Mouse (Mus musculus): Measurements from ENCODE around the gene Hid1.
"Not testable (repeated sequence)": the region's sequence is repeated elsewhere in the genome, so short reads cannot be mapped to it uniquely, and the experiment has no call there.

Hid1 gene

DNA sequence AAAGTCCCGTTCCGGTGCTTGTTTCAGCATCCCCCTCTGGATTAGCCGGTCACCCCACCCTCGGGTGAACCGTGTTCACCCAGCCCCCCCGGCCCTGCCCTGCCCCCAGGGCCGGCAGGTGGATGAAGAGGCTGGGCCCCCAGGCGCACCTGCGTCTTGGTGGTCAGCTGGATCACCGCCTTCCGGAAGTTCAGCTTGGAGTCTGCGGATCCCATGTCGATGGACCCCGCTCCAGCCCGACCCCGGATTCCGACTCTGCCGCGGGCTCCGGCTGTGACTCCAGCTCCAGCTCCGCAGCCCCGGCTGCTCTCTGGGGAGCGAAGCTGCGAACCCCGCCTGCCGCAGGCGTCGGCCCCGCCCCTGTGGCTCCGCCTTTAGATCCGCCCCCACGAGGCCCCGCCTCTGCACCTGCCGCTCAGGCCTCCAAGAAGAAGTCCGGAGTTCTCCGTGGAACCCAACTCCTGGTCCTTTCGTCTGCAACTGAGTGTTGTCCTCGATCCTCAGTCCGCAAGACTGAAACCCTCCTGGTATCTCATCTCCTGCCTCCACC is at the start of gene Hid1:
TSS of gene Hid1 (minus strand) at position 362 of the 550 bp plus-strand sequence.
- DNase-seq (ENCODE audit: low read depth, low spot score): peak; percentile 95

DNA sequence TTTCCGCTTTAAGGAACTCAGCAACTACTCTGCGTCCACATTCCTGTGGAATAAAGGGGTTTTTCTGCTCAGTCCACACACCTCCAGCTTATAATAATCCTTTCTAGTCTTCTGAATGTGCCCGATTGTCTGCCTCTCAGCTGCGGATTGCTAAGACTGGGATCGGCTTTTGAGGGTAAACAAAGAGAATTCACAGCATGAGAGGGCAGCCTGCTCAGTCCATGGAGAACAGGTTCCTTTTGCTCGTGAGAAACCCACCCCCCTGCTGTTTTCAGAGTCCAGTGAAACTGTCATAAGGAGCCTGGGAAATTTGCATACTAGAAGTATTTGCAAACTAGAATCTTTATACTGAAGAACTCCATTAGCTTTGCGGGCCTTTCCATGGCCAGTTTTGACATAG is 42.0 kb upstream of the Hid1 start:
- DNase-seq (ENCODE audit: low read depth, low spot score): peak; percentile 63

DNA sequence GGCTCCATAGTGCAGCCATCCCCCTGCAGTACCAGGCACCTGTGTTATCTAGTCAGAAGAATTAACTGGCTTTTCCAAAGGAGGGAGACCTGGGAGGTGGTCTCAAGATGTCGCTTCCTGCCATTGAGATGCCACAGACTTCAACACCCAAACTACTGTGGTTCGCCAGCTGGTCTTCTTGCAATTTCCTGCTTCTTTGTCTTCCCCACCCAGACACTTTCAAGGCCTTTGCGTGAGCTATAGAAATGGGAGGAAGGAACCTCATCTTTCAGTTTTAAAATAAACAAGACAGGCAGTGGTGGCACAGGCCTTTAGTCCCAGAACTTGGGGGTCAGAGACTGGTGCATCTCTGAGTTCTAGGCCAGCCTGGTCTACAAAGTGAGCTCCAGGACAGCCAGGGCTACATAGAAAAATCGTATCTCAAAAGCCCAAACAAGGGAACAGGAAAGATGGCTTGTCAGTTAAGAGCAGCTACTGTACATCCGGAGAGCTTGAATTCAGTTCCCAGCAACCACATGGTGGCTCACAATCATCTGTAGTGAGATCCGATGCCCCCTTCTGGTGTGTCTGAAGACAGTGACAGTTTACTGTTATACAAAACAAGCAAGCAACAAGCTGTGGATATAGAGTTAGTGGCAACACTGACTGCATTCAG is 40.8 kb upstream of the Hid1 start:
- DNase-seq (ENCODE audit: low read depth, low spot score): no peak

DNA sequence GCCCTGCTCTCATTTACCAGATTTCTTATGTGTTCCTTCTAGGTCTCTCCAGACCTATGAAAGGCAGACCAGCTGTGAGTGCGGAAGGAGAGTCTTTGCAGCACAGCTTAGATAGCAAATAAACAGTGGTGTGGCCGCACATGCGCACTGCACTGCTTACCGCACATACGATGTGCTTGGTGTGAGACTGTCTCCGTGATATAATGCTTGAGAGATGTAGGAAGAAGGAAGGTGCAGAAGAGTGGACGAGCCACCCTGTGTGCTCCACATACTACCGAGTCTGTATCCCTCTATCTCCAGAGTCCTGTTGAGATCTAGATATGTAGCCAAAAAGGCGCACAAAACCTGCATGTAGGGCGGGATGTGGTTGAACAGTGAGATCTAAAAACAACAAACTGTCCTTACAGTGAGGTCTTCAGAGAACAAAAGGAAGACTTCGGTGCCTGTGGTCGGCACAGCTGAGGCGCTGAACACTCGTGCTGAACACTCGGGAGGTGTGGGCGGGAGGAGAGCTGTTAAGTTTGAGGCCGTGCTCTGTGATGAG is 39.4 kb upstream of the Hid1 start:
- DNase-seq (ENCODE audit: low read depth, low spot score): no peak

DNA sequence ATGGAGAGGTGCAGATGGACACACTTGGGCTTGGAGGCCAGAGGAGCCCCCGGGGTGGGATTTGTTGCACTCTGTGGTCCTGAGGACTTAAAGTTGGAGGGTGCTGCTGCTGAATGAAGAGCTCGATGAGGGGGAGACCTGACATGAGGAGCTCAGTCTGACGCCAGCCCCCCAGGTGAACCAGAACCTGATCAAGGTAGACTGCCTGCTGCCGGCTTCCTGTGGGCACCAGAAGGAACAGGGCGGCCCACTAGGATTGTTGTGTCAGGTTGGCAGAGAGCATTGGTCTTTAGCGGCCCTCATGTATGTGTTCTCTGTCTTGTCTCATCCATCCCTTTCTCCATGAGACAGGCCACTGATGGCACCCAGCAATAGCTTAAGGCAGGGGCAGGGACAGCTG is 38.2 kb upstream of the Hid1 start:
- DNase-seq (ENCODE audit: low read depth, low spot score): no peak

DNA sequence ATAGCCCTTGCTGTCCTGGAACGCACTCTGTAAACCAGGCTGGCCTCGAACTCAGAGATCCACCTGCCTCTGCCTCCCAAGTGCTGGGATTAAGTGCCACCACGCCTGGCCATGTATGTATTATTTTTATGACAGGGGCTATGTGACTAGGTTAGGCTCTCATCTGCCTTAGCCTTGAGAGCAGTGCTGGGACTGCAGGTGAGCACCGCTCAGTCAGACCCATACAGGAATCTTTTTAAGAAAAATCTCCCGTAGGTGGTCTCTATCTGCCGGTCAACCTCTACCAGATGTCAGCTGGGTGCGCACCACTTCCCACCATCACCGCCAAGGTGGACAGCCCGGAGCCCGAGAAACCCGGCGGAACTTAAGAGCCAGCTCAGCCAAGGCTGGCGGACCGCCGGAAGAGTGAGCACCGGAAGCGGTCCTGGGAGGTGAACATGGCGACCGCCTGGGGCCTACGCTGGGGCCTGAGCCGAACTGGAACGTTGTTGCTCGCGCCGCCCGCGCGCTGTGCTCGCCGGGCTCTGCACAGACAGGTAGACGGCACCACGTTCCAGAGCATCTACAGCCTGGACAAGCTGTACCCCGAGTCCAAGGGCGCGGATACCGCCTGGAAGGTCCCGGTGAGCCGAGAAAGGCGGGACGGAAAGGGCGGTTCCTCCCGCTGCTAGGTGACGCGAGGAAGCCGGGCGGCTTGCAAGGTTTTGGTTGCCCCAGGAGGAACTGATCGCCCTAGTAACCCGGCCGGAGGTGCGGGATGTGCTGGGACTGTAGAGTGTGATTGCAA is 36.0 kb upstream of the Hid1 start, which contains the start of gene Mrpl58:
TSS of gene Mrpl58 (plus strand) at position 415 of the 787 bp plus-strand sequence.
- DNase-seq (ENCODE audit: low read depth, low spot score): peak; percentile 96

DNA sequence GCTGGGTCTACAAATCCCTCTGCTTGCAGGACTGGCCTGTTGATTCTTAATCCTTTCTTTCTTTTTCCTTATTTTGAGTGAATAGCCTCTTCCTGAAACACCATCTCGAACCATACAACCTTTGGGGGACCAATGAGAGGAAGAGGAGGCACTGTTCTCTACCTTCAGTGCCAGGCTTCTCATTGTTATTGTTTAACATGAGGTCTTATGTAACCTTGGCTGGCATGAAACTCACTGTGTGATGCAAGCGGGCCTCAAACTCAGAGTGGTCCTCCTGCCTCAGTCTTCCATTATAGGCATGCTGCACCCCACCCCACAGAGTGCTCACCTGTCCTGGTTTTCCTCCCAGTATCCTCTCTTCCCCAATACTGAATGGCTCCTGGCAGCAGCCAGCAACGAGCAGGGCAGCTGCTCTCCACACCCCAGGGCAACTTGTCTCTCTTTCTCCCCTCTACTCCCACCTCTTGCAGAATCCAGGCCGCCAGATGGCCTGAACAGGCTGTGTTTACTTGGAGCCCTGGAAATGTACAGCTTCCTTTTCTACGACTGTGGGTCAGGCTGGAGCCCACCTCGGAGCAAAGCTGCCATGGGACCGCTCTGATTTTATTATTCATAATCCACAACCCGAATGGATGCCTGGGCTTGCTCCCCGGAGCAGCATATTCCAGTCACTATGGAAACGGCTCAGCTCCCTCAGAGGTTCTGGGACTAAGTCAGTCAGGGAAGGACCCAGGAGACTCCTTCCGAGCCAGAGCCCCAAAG is 33.3 kb upstream of the Hid1 start:
- DNase-seq (ENCODE audit: low read depth, low spot score): peak; percentile 94

DNA sequence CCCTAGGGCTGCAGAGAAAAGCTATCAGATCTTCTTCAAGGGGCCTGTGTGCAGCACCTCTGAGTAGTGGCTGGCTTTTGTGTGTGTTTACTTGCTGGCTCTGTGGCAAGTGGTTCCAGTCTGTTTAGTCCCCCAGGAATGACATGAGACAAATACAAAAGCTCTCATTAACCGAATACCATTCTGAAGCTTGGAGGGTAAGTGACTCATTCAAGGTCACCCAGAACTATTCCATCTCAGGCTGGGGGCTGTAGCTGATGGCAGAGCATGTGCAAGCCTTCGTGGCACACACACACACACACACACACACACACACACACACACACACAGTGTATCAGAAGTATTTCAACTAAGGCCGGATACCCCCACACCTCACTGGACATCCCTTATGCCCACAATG is 32.6 kb upstream of the Hid1 start:
- DNase-seq (ENCODE audit: low read depth, low spot score): peak; percentile 61

DNA sequence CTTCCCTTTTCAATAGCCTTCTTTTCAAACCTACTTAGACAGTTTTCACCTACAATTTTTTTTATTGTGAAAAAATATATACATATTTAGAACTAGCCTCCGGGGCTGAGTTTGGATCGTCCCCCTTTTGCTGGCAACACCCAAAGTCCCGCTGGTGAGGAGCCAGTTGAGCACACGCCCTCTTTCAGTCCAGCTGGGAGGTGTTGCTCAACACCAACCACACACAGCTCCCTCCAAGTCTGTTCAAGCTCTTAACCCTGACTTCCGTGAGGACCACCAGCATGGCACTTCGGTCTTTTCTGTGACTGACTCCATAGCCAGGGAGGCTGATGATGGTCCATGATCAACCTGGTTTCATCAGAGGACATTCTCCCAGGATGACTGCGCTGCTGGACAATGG is 30.5 kb upstream of the Hid1 start:
- DNase-seq (ENCODE audit: low read depth, low spot score): no peak

DNA sequence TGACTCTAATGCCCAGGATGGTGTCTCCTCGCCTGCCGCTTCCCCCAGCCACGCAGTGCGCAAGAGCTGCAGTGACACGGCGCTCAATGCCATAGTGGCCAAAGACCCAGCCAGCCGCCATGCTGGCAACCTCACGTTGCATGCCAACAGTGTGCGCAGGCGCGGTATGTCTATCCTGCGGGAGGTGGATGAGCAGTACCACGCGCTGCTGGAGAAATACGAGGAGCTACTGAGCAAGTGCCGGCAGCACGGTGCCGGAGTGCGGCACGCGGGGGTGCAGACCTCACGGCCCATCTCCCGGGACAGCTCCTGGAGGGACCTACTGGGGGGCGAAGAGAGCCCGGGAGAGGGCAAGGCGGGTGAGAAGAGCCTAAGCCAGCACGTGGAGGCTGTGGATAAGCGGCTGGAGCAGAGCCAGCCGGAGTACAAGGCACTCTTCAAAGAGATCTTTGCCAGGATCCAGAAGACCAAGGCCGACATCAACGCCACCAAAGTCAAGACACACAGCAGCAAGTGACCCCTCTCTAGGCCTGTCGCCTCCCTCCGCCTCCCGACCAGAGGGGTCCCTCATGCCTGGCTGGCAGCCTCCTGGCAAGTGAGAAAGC is 26.3 kb upstream of the Hid1 start:
- peak; percentile 85 for DNase-seq (ENCODE audit: low read depth, low spot score)

DNA sequence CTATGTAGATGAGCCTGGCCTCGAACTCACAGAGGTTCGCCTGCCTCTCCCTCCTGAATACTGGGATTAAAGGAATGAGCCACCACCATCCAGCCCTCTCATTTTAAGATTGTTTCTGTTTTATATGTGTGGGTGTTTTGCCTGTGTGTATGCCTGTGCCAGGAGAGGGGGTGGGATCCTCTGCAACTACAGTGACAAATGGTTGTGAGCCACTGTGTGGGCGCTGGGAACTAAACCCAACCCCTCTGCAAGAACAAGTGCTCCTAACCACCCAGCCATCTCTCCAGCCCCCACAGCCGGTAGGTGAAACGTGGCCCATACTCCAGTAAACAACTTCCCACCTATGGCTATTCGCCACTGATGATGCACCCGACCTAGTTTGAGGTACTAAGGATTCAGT is 23.8 kb upstream of the Hid1 start:
- DNase-seq (ENCODE audit: low read depth, low spot score): peak; percentile 53

DNA sequence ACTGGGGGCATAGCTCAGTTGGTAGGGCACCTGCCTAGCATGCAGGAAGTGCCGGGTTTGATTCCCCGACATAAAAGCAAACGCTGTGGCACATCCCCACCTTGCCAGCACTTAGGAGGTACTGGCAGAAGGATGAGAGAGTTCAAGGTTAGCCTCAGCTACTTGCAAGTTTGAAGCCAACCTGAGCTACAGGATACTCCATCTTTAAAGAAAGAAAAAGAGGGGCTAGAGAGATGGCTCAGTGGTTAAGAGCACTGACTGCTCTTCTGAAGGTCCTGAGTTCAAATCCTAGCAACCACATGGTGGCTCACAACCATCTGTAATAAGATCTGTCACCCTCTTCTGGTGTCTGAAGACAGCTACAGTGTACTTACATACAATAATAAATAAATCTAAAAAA is 19.3 kb upstream of the Hid1 start:
- not testable (repeated sequence) for DNase-seq (ENCODE audit: low read depth, low spot score)

DNA sequence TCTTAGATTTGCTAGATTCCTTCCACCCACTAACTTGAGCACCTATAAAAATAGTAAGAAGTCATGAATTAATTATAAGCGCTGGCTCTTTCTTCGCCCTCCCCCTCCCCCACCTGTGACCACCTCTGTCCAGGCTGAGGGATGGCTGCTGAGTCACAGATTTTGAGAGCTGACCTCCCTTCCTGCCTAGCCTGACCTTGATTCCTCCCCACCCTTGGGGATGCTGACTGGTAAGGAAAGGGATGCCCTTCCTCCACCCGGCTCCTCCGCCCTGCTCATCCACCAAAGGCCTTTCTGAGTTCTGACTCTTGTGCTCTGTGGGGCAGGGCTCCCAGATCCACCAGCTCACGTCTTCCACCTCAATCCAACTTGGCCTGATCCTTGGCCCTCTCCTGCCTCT is 17.0 kb upstream of the Hid1 start:
- no peak for DNase-seq (ENCODE audit: low read depth, low spot score)

DNA sequence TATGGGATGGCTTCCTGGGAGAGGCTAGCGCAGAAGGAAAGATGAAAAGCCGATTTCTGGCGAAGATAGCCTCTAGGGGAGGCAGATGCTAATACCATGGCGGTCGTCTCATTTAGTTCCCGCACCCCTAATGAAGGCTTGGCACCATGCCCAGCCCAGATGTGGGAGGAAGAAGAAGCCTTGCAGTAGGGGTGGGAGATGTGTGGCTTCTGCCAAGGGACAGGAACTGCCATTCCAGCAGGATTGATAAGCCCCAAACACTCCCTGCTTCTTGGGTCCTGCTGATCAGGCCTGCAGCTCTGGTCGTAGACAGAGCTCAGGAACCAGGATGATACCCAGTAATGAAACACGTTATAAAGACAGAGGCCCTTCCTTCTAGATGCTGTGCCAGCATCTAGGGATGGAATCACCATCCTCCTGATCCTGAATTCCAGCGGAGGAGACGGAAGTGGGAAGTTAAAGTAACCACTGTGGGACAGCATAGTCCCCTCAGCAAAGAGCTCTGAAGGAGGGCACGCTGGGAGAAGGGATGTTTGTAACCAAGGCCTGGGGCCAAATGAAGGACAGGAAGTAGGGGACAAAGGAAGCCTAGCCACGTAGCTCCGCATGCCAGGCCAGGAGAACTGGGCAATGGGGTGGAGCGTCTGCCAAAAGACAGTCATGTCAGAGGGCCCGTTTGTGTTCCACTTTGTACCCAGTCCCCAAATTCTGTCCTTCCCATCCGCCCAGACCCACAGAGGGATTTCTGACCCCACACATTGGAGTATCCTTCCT is 16.3 kb upstream of the Hid1 start:
- DNase-seq (ENCODE audit: low read depth, low spot score): peak; percentile 77

DNA sequence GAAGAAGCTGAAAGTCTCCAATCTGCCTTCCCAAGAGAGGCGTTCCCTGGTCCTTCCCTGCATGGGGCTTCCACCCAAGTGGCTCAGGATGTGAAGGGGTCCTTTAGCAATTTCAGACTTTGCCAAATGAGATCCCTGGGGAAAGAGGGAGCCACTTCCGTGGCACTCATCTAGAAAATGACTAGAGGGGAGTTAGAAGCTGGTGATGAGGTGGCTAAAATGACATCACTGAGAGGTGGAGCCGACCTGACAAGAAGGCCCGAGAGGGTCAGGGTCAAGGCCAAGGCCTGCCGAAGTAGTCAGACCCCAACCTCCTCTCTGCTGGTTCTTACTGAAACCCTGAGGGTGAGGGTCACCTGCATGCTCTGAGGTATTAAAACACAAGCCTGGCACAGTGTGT is 15.3 kb upstream of the Hid1 start:
- DNase-seq (ENCODE audit: low read depth, low spot score): peak; percentile 60

DNA sequence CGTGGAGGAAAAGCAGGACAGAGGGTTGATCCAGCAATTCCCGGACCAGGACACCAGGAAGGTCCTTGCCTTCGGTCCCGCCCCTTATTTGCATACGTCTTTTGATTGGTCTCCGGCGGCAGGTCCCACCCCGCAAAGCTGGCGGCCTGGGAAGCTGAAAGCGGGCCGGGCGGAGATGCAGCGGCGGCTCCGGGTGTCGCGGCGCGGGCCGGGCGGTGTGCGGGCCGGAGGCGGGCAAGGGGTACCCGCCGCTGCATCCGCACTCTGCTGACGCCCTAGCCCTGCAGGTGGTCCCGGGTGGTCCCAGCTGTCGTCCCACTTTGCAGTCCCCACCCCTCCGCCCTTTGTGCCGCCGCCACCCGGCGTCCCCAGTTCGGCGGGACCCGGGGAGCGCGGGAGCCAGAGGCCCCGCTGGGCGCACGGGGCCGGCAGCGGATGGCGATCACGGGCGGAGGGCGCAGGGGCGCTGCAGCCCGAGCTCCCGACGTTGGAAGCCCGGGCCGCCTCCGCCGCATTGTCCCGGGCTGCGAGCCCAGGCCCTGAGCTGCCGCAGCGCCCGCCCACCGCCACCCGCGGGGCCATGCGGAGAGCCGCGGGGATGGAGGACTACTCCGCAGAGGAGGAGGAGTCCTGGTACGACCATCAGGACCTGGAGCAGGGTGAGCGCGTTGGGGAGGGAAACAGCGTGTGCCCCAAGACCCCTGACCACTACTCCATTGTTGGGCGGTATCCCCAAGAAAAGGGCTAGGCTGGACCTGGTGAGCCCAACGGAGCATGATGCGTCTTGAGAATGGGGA is 14.4 kb upstream of the Hid1 start, which contains the start of gene Cdr2l:
TSS of gene Cdr2l (plus strand) at position 174 of the 797 bp plus-strand sequence.
- peak; percentile 97 for DNase-seq (ENCODE audit: low read depth, low spot score)

DNA sequence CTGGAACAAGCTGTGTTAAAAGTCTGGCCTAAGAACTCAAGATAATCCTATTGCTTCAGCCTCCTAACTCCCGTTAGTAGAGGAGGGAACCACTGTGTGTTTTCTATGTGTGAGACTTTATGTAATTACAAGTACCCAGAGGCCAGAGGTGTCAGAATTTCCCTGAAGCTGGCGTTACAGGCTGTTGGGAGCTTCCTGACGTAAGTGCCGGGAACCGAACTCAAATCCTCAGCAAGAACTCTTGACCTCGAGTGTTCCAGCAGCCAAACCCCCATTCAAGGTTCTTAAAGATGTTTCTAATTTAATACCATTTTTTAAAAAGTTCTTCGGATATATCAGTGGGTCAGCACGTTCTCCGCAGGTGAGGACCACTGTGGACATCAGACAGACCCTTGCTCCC is 13.7 kb upstream of the Hid1 start:
- DNase-seq (ENCODE audit: low read depth, low spot score): no peak

DNA sequence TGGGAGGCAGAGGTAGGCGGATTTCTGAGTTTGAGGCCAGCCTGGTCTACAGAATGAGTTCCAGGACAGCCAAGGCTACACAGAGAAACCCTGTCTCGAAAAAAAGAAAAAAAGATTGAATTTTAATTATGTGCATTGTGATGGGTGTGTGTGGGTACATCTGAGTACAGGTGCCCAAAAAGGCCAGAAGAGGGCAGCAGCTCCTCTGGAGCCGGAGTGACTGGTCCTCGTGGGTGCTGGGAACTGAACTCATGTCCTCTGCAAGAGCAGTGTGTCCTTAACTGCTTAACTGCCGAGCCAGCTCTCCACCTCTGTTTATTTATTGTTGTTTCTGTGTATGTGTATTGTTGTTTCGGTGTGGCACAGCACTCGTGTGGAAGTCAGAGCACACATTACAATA is 10.3 kb upstream of the Hid1 start:
- DNase-seq (ENCODE audit: low read depth, low spot score): no peak

DNA sequence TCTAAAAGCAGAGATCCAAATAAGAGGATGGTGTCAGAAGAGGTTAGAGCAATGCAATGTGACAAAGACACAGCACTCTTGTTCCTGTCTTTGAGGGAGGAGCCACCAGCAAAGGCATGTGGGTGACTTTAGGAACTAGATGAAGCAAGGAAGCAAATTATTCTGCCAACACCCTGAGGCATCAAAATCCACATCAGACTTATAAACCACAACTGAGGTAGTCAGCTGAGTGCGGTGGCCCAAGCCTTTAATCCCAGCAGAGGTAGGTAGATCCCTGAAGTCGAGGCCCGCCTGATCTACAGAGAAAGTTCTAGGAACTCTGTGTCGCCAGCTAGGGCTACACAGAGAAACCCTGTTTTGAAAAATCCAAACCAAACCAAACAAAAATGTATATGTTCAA is 9.7 kb upstream of the Hid1 start:
- DNase-seq (ENCODE audit: low read depth, low spot score): no peak

DNA sequence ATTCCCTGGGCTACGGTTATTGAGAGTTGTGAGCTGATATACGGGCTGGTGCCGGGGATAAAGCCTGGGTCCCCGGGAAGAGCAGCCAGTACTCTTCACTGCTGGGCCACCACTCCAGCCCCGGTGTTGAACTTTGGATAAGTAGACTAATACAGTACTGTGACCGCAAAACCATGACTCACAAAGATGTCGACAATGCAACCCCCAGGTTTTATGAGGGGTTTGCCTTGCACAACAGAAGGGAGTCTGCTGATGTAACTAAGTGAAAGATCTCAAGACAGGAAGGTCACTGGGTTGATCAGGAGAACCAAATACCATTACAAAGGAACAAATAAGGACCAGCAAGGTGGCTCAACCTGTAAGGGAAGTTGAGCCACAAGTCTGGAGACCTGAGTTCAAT is 9.2 kb upstream of the Hid1 start:
- no peak for DNase-seq (ENCODE audit: low read depth, low spot score)
